Mouse (Mus musculus): ENCODE measurements around the gene Abcg2. TPM values are rescaled to one million over a fixed set of nuclear protein-coding genes. Genes with fewer than 3 reads are reported as not detected.
"Not testable (repeated sequence)": the region's sequence is repeated elsewhere in the genome, so short reads cannot be mapped to it uniquely, and the experiment has no call there.

The Abcg2 gene
- polyA plus RNA-seq, 1 experiment from 2014 or later = 87.1 TPM

DNA sequence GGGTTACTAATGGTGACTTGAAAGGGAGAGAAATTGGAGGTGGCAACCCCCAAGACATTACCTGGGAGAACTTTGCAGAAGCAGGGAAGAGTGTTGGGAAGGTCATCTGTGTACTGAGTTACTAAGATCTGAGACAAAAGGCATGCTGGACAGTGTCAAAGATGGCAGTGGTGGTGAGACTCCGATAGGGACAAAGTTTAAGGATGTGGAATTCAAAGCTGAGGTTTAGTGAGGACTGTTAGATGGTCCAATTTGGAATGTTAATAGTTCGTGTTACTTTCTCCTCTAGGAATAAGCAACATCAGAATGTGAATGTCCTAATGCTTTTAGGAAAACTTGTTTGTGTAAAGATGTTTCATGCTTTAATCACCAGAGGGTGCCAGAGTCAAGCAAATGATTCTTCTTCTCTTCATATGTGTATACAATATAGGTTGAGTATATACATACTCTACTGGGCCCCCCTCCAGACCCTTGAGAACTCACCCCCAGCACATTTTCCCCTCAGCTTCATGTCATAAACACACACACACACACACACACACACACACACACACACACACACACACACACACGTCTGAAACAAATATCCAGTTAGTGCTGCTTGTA, 19.3 kb downstream of the Abcg2 start:
- ATAC-seq = peak; percentile 74
- H3K4me1 ChIP-seq (replicated peaks); H3K27ac ChIP-seq; H3K36me3 ChIP-seq; H3K27me3 ChIP-seq (replicated peaks); H3K4me2 ChIP-seq (replicated peaks); H3K9ac ChIP-seq; H3K4me3 ChIP-seq (replicated peaks); H3K9me3 ChIP-seq: not testable (repeated sequence)
- WGBS = 53% methylated on average over 3 of the region's 3 CpGs

DNA sequence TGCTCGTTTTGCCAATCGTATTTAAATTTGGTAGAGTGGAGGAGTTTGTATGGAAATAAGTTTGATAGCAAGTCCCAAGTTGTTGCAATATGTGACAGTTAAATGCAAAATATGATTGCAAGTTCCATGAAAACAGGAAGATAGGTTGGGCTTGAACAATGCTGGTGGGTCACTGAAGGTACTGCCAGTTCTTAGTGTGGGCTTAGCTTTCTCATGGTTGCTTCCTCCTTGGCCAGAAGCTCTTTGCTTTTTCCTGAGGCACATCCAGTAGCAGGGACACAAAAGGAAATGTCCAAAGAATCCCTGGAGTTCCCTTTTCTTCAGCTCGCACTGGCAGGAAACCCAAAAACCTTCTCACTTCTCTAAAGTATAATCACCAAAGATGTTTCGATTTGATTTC, 22.3 kb downstream of the Abcg2 start:
- 87% methylated on average over 4 of the region's 4 CpGs for WGBS
- no peak overlapping the region for H3K27ac ChIP-seq
- H3K4me1 ChIP-seq (replicated peaks) = no peaks in the 10 kb centered on the region
- no peak for ATAC-seq
- no peak overlapping the region for H3K4me3 ChIP-seq (replicated peaks)
- H3K36me3 ChIP-seq = no peaks in the 10 kb centered on the region
- no peaks in the 10 kb centered on the region for H3K9me3 ChIP-seq
- H3K9ac ChIP-seq = no peak overlapping the region
- H3K27me3 ChIP-seq (replicated peaks) = no peaks in the 10 kb centered on the region
- no peak overlapping the region for H3K4me2 ChIP-seq (replicated peaks)

DNA sequence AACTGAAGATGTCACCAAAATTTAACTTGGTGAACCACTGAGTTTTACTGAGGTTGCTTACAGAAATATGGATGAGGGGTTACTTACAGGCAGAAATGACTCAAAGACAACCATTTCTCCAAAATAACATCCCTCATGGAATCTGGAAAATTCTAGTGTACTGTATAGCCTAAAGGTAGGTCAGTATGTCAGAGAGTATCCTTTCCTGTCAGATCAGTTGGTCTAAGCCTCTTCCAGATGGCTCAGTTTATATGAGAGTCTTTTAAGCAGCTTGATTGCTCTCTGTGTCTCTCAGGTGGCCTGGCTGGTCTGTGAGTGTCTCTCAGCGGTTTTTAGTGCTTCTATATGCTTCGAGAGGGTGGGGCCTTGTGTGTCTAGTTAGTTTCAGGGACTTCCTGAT, 24.1 kb downstream of the Abcg2 start:
- no peak overlapping the region for H3K4me2 ChIP-seq (replicated peaks)
- no peak overlapping the region for H3K27ac ChIP-seq
- 72% methylated on average over 2 of the region's 2 CpGs for WGBS
- no peak for ATAC-seq
- no peak overlapping the region for H3K9ac ChIP-seq
- H3K9me3 ChIP-seq = no peaks in the 10 kb centered on the region
- no peaks in the 10 kb centered on the region for H3K4me1 ChIP-seq (replicated peaks)
- H3K27me3 ChIP-seq (replicated peaks) = no peaks in the 10 kb centered on the region
- H3K36me3 ChIP-seq = no peaks in the 10 kb centered on the region
- no peak overlapping the region for H3K4me3 ChIP-seq (replicated peaks)

DNA sequence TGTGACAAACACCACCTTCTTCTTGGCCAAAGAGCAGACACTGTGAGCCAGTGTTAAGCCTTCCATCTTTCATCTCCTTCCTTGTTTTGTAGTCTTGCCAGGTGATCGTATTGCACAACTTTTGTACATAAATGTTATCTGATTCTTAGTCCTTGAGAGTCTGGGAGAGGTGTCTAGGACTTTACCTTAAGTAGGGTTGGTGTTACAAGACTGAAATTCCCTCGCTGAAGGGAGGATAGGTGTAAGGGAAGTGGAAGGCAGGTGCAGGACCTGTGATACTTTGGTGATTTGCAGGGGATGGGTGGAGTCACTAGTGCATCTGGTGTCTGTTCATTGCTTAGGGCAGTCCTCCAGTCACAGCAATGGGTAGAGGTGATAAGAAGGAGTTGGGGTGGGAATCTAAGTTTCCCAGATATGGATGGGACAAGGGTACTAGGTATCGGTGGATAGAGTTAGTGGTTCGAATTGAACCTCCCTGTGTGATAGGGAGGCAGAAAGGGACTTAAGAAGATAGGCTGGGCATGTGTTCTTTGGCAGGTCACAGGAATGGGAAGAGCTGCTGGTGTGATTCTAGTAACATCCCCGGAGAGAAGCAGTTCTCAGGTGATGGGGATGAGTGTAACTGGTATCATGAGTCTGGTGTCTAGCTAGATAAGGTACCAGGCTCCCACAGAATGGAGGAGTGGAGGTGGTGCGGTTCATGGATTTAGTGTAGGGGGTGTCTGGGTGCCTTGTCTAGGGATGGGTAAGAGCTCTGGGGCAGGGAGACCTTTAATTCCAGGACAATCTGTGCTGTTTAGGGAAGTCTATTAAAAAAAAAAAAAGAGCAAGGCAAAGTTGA, 25.8 kb downstream of the Abcg2 start:
- Histone ChIP-seq H3K27ac (no peak overlapping the region), H3K27me3 (replicated peaks) (no peaks in the 10 kb centered on the region), H3K9me3 (no peaks in the 10 kb centered on the region), H3K9ac (no peak overlapping the region), H3K4me3 (replicated peaks) (no peak overlapping the region), H3K36me3 (no peaks in the 10 kb centered on the region), H3K4me1 (replicated peaks) (no peaks in the 10 kb centered on the region), H3K4me2 (replicated peaks) (no peak overlapping the region)
- 78% methylated on average over 6 of the region's 6 CpGs for WGBS
- ATAC-seq = peak; percentile 62

DNA sequence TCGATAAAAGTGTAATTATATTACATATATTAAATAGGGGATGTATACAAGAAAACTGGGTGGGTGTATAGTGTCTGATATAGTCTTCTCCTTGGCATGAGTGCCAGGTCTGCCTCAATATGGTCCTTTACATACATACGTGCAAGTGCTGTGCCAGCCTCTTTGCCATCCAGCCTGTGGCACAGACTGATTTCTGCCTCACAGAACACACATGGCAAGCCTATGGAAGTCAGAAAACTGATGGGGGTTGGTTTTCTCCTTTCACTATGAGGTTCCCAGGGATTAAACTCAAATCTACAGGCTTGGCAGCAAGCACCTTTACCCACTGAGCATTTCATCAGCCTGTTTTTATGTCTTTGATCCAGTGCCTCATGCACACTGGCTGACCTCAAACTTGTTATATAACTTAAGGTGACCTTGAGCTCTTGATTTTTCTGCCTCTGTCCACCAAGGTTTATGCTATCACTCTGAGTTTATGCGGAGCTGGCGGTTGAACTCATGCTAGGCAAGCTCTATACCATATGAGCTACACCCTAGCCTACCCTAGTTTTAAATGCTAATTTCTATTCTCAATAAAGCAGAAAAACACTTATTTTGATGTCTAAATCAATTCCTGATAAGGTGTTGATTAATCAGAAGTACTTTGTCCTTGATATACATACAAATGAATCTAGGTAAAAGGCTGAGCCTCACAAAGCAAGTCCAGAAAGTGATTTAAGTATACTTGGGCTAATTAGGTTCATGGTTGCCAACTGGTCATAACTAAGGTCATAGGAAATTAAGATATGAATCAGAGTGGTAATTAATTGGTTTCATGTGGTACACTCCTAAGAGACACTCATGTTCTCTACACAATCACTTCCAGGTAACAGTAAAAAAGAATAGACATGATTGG, 26.7 kb downstream of the Abcg2 start:
- Histone ChIP-seq H3K4me2 (replicated peaks) (no peak overlapping the region), H3K4me1 (replicated peaks) (no peaks in the 10 kb centered on the region), H3K9ac (no peak overlapping the region), H3K27ac (no peak overlapping the region), H3K9me3 (no peaks in the 10 kb centered on the region), H3K4me3 (replicated peaks) (no peak overlapping the region), H3K36me3 (no peaks in the 10 kb centered on the region), H3K27me3 (replicated peaks) (no peaks in the 10 kb centered on the region)
- peak; percentile 53 for ATAC-seq
- WGBS = 70% methylated on average over 4 of the region's 4 CpGs

DNA sequence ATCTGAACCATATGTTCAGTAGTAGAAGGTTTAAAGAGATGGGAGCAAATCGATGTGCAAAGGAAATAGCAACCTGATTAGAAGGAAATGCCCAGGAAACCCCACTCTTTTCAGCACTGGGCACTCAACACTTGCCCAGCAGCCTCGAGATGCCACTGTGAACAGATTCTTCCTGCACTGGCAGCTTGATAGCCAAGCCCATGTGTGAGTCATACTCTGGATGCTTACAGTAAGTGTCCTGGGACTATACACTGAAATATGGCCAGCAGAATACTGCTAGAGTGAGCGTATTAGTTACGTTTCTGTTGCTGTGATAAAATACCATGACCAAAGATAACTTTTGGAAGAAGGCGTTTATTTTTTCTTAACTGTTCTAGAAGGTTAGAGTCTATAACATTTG, 39.8 kb downstream of the Abcg2 start:
- ATAC-seq = no peak
- no peaks in the 10 kb centered on the region for H3K4me1 ChIP-seq (replicated peaks)
- H3K27me3 ChIP-seq (replicated peaks) = no peaks in the 10 kb centered on the region
- no peaks in the 10 kb centered on the region for H3K9me3 ChIP-seq
- H3K36me3 ChIP-seq = no peaks in the 10 kb centered on the region
- no peak overlapping the region for H3K4me2 ChIP-seq (replicated peaks)
- H3K27ac ChIP-seq = no peak overlapping the region
- H3K9ac ChIP-seq = no peak overlapping the region
- WGBS = 82% methylated on average over 5 of the region's 5 CpGs
- no peak overlapping the region for H3K4me3 ChIP-seq (replicated peaks)

DNA sequence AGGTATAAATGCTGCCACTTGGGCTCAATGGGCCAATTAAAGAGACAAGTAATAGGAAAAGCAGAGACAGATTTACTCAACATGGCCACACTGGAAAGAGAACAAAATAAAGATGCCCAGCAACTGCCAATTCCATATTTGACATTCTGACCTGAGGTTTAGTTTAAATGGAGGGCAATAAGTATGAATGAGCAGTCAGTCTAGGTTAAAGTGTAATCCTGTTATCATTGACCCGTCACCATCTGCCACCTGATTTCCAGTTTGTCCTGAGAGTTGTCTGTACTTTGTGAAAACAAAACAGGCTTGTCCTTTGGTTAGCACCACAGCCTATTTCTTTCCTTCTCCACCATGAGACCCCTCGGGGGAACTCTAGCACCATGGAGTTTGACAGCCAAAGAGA, 44.9 kb downstream of the Abcg2 start:
- 69% methylated on average over 2 of the region's 2 CpGs for WGBS
- Histone ChIP-seq H3K4me3 (replicated peaks) (no peak overlapping the region), H3K9ac (no peak overlapping the region), H3K4me1 (replicated peaks) (no peaks in the 10 kb centered on the region), H3K4me2 (replicated peaks) (no peak overlapping the region), H3K27ac (no peak overlapping the region), H3K36me3 (no peaks in the 10 kb centered on the region), H3K27me3 (replicated peaks) (no peaks in the 10 kb centered on the region), H3K9me3 (no peaks in the 10 kb centered on the region)
- peak; percentile 55; the same call in 1 of the 2 replicates for ATAC-seq

DNA sequence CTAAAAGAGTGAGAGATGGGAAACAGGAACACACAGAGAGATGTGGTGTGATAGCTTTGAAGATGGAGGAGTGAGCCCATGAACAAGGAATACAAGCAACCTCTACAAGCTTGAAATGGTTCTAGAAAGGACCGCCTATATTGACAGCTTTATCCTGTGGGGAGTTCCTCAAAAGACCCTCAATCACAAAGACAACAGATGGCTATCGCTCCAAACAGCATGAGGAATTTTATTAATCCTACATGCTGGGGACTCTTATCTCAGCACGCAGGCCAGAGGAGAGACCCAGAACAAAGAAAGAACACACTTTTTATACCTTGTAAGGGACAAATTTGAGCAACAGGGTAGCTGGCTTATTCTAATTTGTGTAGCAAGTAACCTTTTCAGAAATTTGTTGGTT, 48.1 kb downstream of the Abcg2 start:
- WGBS = 65% methylated on average over 3 of the region's 3 CpGs

DNA sequence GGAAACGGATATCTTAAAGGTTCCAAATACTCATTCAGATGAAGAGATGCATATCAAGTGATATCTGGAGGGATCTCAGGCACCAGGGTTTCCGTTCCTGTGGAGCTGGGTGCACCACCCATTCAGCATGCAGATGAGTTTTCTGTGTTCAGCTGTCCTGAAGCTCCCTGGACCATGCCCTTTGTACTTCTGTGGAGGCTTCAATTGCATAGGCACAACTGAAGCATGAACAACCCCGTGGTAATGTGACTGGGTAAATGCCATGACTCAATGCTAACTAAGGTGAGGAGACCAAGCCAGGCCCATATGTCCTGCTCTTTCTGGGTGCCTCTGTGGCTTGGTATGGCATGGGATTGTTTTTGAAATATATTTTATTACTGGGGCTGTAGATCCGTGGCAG, 49.4 kb downstream of the Abcg2 start:
- Histone ChIP-seq H3K4me1 (replicated peaks) (0 out of 2 replicates have a peak, but pooled peaks cover 6% of the 10 kb centered on the region), H3K27me3 (replicated peaks) (no peaks in the 10 kb centered on the region), H3K4me2 (replicated peaks) (no peak overlapping the region), H3K9me3 (no peaks in the 10 kb centered on the region), H3K36me3 (no peaks in the 10 kb centered on the region), H3K4me3 (replicated peaks) (no peak overlapping the region), H3K27ac (no peak overlapping the region), H3K9ac (no peak overlapping the region)
- 77% methylated on average over 4 of the region's 4 CpGs for WGBS
- ATAC-seq = 0 out of 2 replicates have a peak, but pooled peaks have one; percentile 30

More for the DNA sequence above, 48.1 kb downstream of the Abcg2 start:
- Histone ChIP-seq H3K27me3 (replicated peaks) (no peaks in the 10 kb centered on the region), H3K4me3 (replicated peaks) (no peak overlapping the region), H3K4me2 (replicated peaks) (no peak overlapping the region), H3K9ac (no peak overlapping the region), H3K27ac (no peak overlapping the region), H3K4me1 (replicated peaks) (no peaks in the 10 kb centered on the region), H3K36me3 (no peaks in the 10 kb centered on the region), H3K9me3 (no peaks in the 10 kb centered on the region)
- no peak for ATAC-seq

DNA sequence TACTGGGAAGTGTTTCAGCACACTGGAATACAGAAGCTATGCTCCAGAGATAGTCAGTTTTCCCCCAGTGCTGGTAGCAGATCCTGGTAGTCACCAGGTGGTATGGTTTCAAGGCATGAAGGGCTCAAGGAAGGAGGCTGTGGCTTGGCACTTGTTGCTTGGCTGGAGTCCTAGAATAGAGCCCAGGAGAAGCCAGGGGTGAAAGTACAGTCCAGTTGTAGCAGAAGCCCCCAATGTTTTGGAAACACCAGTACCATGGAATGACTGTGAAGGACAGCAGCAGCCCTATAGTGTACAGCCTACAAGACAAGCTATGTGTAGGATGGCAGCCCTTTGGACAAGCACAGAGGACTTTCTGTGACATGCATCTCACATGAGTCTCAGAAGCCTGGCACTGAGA, 54.2 kb downstream of the Abcg2 start:
- Histone ChIP-seq H3K4me1 (replicated peaks) (peaks cover 14% of the 10 kb centered on the region; the same call in 1 of the 2 replicates), H3K4me2 (replicated peaks) (no peak overlapping the region), H3K9ac (no peak overlapping the region), H3K36me3 (no peaks in the 10 kb centered on the region), H3K27ac (no peak overlapping the region), H3K4me3 (replicated peaks) (no peak overlapping the region), H3K27me3 (replicated peaks) (no peaks in the 10 kb centered on the region), H3K9me3 (no peaks in the 10 kb centered on the region)
- ATAC-seq = no peak

DNA sequence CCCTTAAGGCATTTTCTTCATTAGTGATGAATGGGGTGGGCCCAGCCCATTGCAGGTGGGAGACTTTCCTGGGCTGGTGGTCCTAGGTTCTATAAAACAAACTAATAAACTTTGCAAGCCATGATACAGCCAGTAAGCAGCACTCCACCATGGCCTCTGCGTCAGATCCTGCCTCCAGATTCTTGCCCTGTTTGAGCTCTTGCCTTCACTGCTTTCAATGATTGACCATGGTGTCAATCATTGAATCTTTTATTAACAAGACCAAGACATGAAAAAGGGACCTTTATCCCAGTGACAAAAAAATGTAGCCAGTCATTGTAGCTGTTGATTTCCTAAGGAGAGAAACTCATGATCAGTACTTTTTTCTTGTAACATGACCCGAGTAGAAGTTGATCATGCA, 55.1 kb downstream of the Abcg2 start:
- Histone ChIP-seq H3K9ac (no peak overlapping the region), H3K4me1 (replicated peaks) (peaks cover 14% of the 10 kb centered on the region; the same call in 1 of the 2 replicates), H3K9me3 (no peaks in the 10 kb centered on the region), H3K36me3 (no peaks in the 10 kb centered on the region), H3K27ac (no peak overlapping the region), H3K27me3 (replicated peaks) (no peaks in the 10 kb centered on the region), H3K4me2 (replicated peaks) (no peak overlapping the region), H3K4me3 (replicated peaks) (no peak overlapping the region)
- WGBS = 87% methylated on average over 2 of the region's 2 CpGs
- ATAC-seq = no peak

DNA sequence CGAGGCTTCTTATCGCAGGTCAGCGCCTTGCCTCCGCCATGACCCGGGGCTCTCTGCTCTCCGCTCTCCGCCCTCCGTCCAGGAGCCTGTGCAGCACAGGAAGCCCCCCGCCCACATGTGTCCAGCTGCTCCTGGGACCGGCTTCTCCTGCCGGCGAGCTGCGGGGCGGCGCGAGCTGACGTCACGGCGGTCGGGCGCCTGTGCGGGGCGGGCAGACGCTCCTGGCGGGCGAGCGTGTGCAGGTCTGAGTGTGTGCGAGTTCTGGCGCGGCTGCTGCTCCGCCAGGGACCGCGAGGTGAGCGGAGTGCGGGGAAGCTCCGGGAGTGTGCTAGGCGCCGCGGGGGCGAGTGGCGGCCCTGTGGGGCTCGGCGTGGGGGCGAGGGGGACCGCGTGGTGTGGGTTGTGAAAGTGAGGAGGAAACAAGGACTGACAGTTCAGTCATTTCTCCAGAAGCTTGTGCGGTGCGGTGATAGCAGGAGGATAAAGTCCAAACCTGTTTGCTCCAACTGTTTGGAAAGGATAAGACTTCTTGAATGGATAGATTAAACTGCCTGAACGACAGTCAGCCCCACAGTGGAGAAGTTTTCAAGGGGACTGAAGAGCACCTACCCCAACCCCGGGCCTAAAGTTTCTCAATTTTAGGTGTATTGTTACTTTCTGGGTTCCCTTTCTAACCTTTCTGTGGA, 56.2 kb downstream of the Abcg2 start:
- H3K27me3 ChIP-seq (replicated peaks) = no peaks in the 10 kb centered on the region
- H3K36me3 ChIP-seq = no peaks in the 10 kb centered on the region
- peaks cover 14% of the 10 kb centered on the region; the same call in 1 of the 2 replicates for H3K4me1 ChIP-seq (replicated peaks)
- ATAC-seq = peak; percentile 96
- H3K9me3 ChIP-seq = no peaks in the 10 kb centered on the region
- peak overlapping the region; percentile 77 for H3K27ac ChIP-seq
- peak overlapping the region; percentile 76 for H3K4me2 ChIP-seq (replicated peaks)
- H3K4me3 ChIP-seq (replicated peaks) = peak overlapping the region; percentile 70
- H3K9ac ChIP-seq = peak overlapping the region; percentile 76
- under 1% methylated on average over 50 of the region's 50 CpGs for WGBS

Data from intestine, embryonic 15.5 days (tissue).